Mouse (Mus musculus) hindbrain, embryonic 14.5 days (tissue): ENCODE data around the gene Otud3. TPM values are rescaled to one million over a fixed set of nuclear protein-coding genes. Genes with fewer than 3 reads are reported as not detected.
A peak's percentile ranks its signal among the peaks of the same experiment; 100 is the strongest.
"Not testable (repeated sequence)": the region's sequence is repeated elsewhere in the genome, so short reads cannot be mapped to it uniquely, and the experiment has no call there.

ENCODE experiments used
- ATAC-seq: fragments of 200-750 bp; cut with Nextera tagmentation; 2 replicates; pipeline ENCODE4 v1.8.0; 2017; ENCODE audit warnings: moderate number of reproducible peaks, mild to moderate bottlenecking, moderate TSS enrichment, moderate library complexity; ENCODE audit not compliant: low FRiP score
- DNase-seq: peaks from one replicate; pipeline ENCODE4 v3.0.0-alpha.2; 2015; ENCODE audit warnings: low spot score
- H3K27ac ChIP-seq: fragments of 300-500 bp; sonication (generic); 2 replicates; pipeline ENCODE4 v1.5.1; 2014; ENCODE audit warnings: mild to moderate bottlenecking, moderate library complexity
- H3K27me3 ChIP-seq: fragments of 300-500 bp; sonication (generic); 2 replicates; pipeline ENCODE4 v1.6.1; 2014; ENCODE audit warnings: mild to moderate bottlenecking, low read length, mixed read lengths; ENCODE audit not compliant: control insufficient read depth, insufficient read depth
- H3K36me3 ChIP-seq: fragments of 300-500 bp; sonication (generic); replicated peaks from 2 replicates; pipeline ENCODE4 v1.6.1; 2014; ENCODE audit not compliant: control insufficient read depth, insufficient read depth
- H3K4me1 ChIP-seq: fragments of 300-500 bp; sonication (generic); replicated peaks from 2 replicates; pipeline ENCODE4 v1.6.1; 2014; ENCODE audit warnings: antibody characterized with exemption, low read length, mixed read lengths; ENCODE audit not compliant: control insufficient read depth, insufficient read depth
- H3K4me2 ChIP-seq: fragments of 300-500 bp; sonication (generic); replicated peaks from 2 replicates; pipeline ENCODE4 v1.6.1; 2014; ENCODE audit warnings: mild to moderate bottlenecking, moderate library complexity
- H3K4me3 ChIP-seq: fragments of 300-500 bp; sonication (generic); replicated peaks from 2 replicates; pipeline ENCODE4 v1.5.1; 2014; ENCODE audit warnings: mild to moderate bottlenecking, low read length
- H3K9ac ChIP-seq: fragments of 300-500 bp; sonication (generic); 2 replicates; pipeline ENCODE4 v1.6.1; 2014
- H3K9me3 ChIP-seq: fragments of 300-500 bp; sonication (generic); 2 replicates; pipeline ENCODE4 v1.6.1; 2016; ENCODE audit warnings: low read length; ENCODE audit not compliant: control insufficient read depth
- WGBS: fragments of 180-500 bp; shearing (Covaris S2); extraction: QIAGEN DNeasy Blood & Tissue Kit; methylation state at CpG from one replicate; pipeline ENCODE4 v1.1.7; 2014; 5-methylcytosine and 5-hydroxymethylcytosine counted together
- polyA plus RNA-seq: library from polyadenylated mRNA; unstranded; fragments of >200 nt; fragmentation: Nextera tagmentation; extraction: Ambion mirVana; gene quantifications from 2 replicates; pipeline ENCODE4 v1.2.1, GENCODE M21; 2014

The Otud3 gene
- polyA plus RNA-seq, 1 experiment from 2014 or later, result 3.3 TPM

DNA sequence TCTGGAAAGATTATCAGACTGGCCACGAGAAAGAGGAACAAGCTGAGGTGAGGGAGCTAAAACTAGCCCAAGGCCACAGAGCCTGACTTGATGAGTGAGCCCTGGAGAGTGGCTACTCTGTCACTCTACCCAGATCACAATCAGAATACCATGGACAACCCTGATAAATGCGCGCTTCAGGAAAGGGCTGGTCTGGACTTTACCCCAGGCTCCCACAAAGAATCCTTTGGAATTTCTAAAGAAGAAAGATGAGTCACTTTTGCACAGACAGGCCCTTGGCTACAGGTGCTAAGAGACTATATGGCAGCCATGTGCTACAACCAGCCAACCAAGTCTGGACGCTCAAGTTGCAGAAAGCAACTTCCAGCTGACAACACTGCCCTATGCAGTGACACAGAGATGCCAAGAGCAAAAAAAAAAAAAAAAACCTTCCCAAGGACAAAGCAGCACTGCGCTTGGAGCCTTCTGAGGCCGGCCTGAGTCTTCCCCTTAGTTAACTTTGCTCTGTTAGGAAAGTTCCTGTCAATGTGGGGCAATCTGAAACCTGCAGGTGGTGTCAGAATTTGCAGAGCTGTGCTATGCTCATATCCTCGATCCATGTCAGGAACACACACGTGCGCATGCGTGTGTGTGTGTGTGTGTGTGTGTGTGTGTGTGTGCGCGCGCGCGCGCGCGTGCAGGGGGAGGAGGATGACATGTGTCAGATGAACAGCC, 8.0 kb downstream of the Otud3 start:
- Histone ChIP-seq H3K4me1 (no peaks in the 10 kb centered on the region), H3K4me3 (no peak overlapping the region), H3K27ac (no peak overlapping the region), H3K36me3 (peaks cover 87% of the 10 kb centered on the region), H3K4me2 (no peak overlapping the region), H3K9me3 (no peaks in the 10 kb centered on the region), H3K27me3 (no peaks in the 10 kb centered on the region), H3K9ac (no peak overlapping the region)
- WGBS, result 95% methylated on average over 18 of the region's 18 CpGs
- ATAC-seq (no peak), DNase-seq (no peak)

GRCm38 (mm10) chr4:138899361-138899760, 14.4 kb downstream of the Otud3 start:
- 82% methylated on average over 7 of the region's 7 CpGs for WGBS
- H3K4me2 ChIP-seq, result no peak overlapping the region
- DNase-seq (no peak), ATAC-seq (no peak)
- H3K4me3 ChIP-seq, result no peak overlapping the region
- H3K4me1 ChIP-seq, result no peaks in the 10 kb centered on the region
- no peak overlapping the region for H3K27ac ChIP-seq
- no peaks in the 10 kb centered on the region for H3K27me3 ChIP-seq
- H3K36me3 ChIP-seq, result peaks cover 98% of the 10 kb centered on the region
- H3K9ac ChIP-seq, result no peak overlapping the region
- no peaks in the 10 kb centered on the region for H3K9me3 ChIP-seq

DNA sequence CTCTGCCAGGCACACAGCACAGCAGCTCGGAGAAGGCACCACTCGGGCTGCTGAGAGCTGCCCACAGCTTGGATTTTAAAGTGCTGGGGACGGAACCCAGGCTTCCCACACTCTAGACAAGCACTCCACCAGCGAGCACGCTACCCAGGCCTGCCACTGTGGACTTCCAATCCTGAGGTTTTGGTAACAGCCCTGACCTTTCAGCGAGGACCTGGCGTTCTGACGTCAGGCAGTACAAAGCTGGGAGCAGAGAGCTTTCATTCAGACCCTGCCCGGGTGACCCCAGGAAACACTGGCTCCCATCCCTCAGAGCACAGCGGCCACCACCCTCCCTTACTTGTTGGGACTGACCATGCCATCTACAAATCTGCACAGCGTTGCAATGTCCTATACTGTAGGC, 20.0 kb downstream of the Otud3 start:
- H3K4me2 ChIP-seq, H3K27ac ChIP-seq, DNase-seq, ATAC-seq, H3K9me3 ChIP-seq, H3K4me1 ChIP-seq, H3K4me3 ChIP-seq, H3K9ac ChIP-seq, H3K27me3 ChIP-seq: not testable (repeated sequence)
- 91% methylated on average over 11 of the region's 11 CpGs for WGBS
- peaks cover 79% of the 10 kb centered on the region for H3K36me3 ChIP-seq

DNA sequence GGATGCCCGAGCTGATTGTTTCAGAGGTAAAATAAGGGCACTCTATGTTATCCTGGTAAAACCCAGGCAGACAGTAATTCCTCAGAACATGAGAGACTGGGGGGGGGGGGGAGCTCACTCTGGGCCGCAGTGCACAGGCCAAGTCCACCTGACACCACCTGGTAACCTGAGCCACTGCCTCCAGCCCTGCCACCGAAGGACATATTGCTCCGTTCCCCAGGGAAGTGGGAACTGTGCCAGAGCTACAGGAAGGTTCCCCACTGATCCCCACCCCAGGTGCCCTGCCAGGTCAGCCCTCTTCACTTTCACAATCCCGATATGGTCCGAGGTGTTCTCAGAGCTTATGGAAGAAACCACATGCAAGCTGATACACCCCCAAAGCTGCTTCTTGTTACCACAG, 21.1 kb downstream of the Otud3 start:
- Histone ChIP-seq H3K27ac (no peak overlapping the region), H3K27me3 (no peaks in the 10 kb centered on the region), H3K4me1 (no peaks in the 10 kb centered on the region), H3K36me3 (peaks cover 68% of the 10 kb centered on the region), H3K4me2 (no peak overlapping the region), H3K9me3 (no peaks in the 10 kb centered on the region), H3K4me3 (no peak overlapping the region), H3K9ac (no peak overlapping the region)
- ATAC-seq (no peak), DNase-seq (no peak)
- 90% methylated on average over 6 of the region's 6 CpGs for WGBS

- H3K36me3 ChIP-seq, result peaks cover 38% of the 10 kb centered on the region
- H3K9me3 ChIP-seq, result no peaks in the 10 kb centered on the region
- no peaks in the 10 kb centered on the region for H3K4me1 ChIP-seq
- H3K27me3 ChIP-seq, result no peaks in the 10 kb centered on the region
- ATAC-seq (no peak), DNase-seq (no peak)
- 71% methylated on average over 8 of the region's 8 CpGs for WGBS
- H3K27ac ChIP-seq, result no peak overlapping the region
- no peak overlapping the region for H3K4me3 ChIP-seq
- H3K4me2 ChIP-seq, result no peak overlapping the region
- H3K9ac ChIP-seq, result no peak overlapping the region
Observed at GRCm38 (mm10) chr4:138889635-138890034, 24.1 kb downstream of the Otud3 start.

DNA sequence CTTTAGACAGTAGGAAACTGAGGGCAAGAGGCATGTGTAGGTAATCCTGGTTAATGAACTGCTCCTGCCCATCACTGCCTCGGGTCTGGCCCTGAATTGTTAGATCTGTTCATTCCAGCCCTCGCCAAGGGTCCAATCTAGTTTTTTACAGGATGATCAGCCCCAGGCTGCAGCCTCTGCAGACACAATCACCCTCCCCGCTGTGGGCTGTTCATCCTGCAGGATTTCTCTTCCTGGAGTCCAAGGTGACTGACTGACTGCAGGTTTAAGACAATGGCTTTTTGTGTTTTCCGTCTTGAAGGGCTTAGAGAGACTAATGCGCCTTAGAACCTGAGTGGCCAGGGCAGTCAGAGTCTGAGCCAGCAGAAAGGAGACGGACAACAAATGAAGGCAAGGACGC, 24.6 kb downstream of the Otud3 start:
- H3K36me3 ChIP-seq, result peaks cover 33% of the 10 kb centered on the region
- no peak overlapping the region for H3K27ac ChIP-seq
- DNase-seq (no peak), ATAC-seq (no peak)
- no peaks in the 10 kb centered on the region for H3K9me3 ChIP-seq
- H3K27me3 ChIP-seq, result no peaks in the 10 kb centered on the region
- no peak overlapping the region for H3K9ac ChIP-seq
- H3K4me3 ChIP-seq, result no peak overlapping the region
- no peak overlapping the region for H3K4me2 ChIP-seq
- WGBS, result 57% methylated on average over 7 of the region's 7 CpGs
- H3K4me1 ChIP-seq, result no peaks in the 10 kb centered on the region

GRCm38 (mm10) chr4:138884261-138884660, 29.5 kb downstream of the Otud3 start:
- no peak overlapping the region for H3K4me2 ChIP-seq
- H3K9ac ChIP-seq, result no peak overlapping the region
- no peak overlapping the region for H3K4me3 ChIP-seq
- no peaks in the 10 kb centered on the region for H3K9me3 ChIP-seq
- no peaks in the 10 kb centered on the region for H3K36me3 ChIP-seq
- WGBS, result 15% methylated on average over 6 of the region's 6 CpGs
- ATAC-seq (no peak; the same call in 1 of the 2 replicates), DNase-seq (peak; percentile 88)
- no peak overlapping the region for H3K27ac ChIP-seq
- no peaks in the 10 kb centered on the region for H3K27me3 ChIP-seq
- H3K4me1 ChIP-seq, result 0 out of 2 replicates have a peak, but pooled peaks cover 6% of the 10 kb centered on the region

DNA sequence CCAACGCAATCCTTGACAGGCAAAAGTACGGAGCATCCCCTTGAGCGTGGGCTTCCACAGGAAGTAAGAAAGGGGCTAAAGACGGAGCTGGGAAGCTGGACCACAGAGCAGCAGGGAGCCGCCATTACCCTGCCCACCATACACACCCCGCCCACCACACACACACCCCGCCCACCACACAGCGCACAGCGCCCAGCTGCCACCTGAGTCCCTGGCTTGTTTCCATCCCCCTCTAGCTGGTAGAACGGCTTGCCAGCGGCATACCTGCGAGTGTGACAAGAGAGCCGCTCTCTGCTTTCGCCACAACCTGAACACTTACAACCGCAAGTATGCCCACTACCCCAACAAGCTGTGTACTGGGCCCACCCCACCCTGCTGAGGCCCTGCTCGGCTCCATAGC, 31.6 kb downstream of the Otud3 start:
- WGBS, result 7% methylated on average over 13 of the region's 16 CpGs
- Histone ChIP-seq H3K36me3 (no peaks in the 10 kb centered on the region), H3K4me3 (0 out of 2 replicates have a peak overlapping the region, but pooled peaks have one; percentile 4), H3K9me3 (no peaks in the 10 kb centered on the region), H3K9ac (0 out of 2 replicates have a peak overlapping the region, but pooled peaks have one; percentile 24), H3K27ac (no peak overlapping the region), H3K4me1 (0 out of 2 replicates have a peak, but pooled peaks cover 6% of the 10 kb centered on the region), H3K4me2 (peak overlapping the region; percentile 32), H3K27me3 (no peaks in the 10 kb centered on the region)
- no peak for ATAC-seq
- DNase-seq, result no peak

DNA sequence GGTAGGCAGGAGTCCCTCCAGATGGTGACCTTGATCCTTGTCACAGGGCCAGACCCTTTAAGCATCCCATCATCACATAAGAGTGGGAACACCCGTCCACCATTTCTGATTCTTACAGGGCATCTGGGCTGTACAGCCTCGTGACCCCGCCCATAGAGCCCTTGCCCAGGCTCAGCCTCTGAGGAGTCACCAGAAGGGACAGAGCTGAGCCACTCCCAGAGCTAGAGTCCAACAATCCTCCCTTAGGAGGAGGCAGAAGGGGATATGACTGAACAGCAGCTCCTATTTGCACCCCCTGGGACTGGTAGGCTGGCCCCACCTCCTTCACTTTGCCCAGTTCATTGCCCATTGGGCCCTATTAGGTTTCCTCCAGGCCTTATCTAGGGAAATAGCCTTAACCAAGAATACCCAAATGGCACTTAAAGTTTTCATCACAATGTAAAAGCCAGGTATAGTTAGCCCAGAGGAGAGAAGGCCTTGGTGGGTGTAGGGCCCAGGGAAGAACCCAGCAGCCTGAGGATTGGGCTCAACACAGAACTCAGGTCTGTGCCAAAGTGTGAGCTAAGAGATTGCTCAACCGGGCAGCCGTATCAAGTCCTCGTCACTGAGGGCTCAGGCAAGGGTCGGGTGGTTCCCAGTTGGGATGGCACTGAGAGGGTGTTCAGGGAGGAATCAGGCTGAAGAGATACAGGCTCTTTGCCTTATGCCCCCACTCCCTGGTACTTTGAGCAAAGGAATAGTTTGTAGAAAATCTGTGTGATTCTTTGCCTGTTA, 32.7 kb downstream of the Otud3 start:
- Histone ChIP-seq H3K27me3 (no peaks in the 10 kb centered on the region), H3K9ac (no peak overlapping the region), H3K4me3 (no peak overlapping the region), H3K36me3 (no peaks in the 10 kb centered on the region), H3K9me3 (no peaks in the 10 kb centered on the region), H3K27ac (no peak overlapping the region), H3K4me1 (0 out of 2 replicates have a peak, but pooled peaks cover 6% of the 10 kb centered on the region), H3K4me2 (no peak overlapping the region)
- DNase-seq, result no peak
- WGBS, result 82% methylated on average over 7 of the region's 7 CpGs
- ATAC-seq, result no peak
